Mouse (Mus musculus) liver, adult 2 months (tissue): ENCODE measurements at regions not wholly inside any gene's neighbourhood (a gene's known extent, or its start where the extent isn't known, plus 50 kb on each side); places are given as distances from the start of the nearest gene placed in this dataset.

Experiments used
- DNase-seq: peaks from one replicate; pipeline ENCODE4 v3.0.0-alpha.2; 2011; ENCODE audit warnings: low read depth, low spot score; ENCODE audit errors: extremely low read depth
- H3K27ac ChIP-seq: fragments of 200-500 bp; replicated peaks from 2 replicates; pipeline ENCODE4 v1.5.1; 2012; ENCODE audit warnings: low read depth, mild to moderate bottlenecking, control low read depth, inconsistent platforms, low read length; ENCODE audit not compliant: insufficient read depth
- H3K27me3 ChIP-seq: fragments of 200-500 bp; 2 replicates; pipeline ENCODE4 v1.6.1; 2012; ENCODE audit warnings: mild to moderate bottlenecking, moderate library complexity, low read length, inconsistent platforms; ENCODE audit not compliant: control insufficient read depth, insufficient read depth
- H3K36me3 ChIP-seq: fragments of 200-500 bp; 2 replicates; pipeline ENCODE4 v1.6.1; 2012; ENCODE audit warnings: low read length, inconsistent platforms; ENCODE audit not compliant: control insufficient read depth, insufficient read depth
- H3K4me1 ChIP-seq: fragments of 200-500 bp; 2 replicates; pipeline ENCODE4 v1.6.1; 2011; ENCODE audit warnings: low read length; ENCODE audit not compliant: control insufficient read depth, insufficient read depth
- H3K4me3 ChIP-seq: fragments of 200-500 bp; 2 replicates; pipeline ENCODE4 v1.5.1; 2011; ENCODE audit warnings: low read depth, mild to moderate bottlenecking, control low read depth, low read length, moderate library complexity; ENCODE audit not compliant: insufficient read depth
- H3K79me2 ChIP-seq: fragments of 200-500 bp; 2 replicates; pipeline ENCODE4 v1.6.1; 2012; ENCODE audit warnings: inconsistent platforms, mild to moderate bottlenecking, low read length, moderate library complexity; ENCODE audit not compliant: control insufficient read depth, insufficient read depth
- H3K9ac ChIP-seq: fragments of 200-500 bp; 2 replicates; pipeline ENCODE4 v1.6.1; 2012; ENCODE audit warnings: low read depth, mild to moderate bottlenecking, control low read depth, inconsistent platforms, low read length
- CTCF ChIP-seq: fragments of 200-500 bp; IDR thresholded peaks from 2 replicates; pipeline ENCODE4 v1.5.1; 2011; ENCODE audit warnings: low read depth, low read length, control low read depth
- POLR2A ChIP-seq: fragments of 200-500 bp; IDR thresholded peaks from 2 replicates; pipeline ENCODE4 v1.6.1; 2011; ENCODE audit warnings: low read length, control low read depth; ENCODE audit not compliant: insufficient read depth; ENCODE audit errors: extremely low read depth
- WGBS: fragments of 180-500 bp; shearing (Covaris S2); methylation state at CpG from one replicate; pipeline ENCODE4 v1.1.7; 2018; 5-methylcytosine and 5-hydroxymethylcytosine counted together

GRCm38 (mm10) chr13:63980012-63980691, 108.9 kb downstream of the Hsd17b3 start:
- TF ChIP-seq CTCF (no peak), POLR2A (no peak)
- WGBS, result 55% methylated on average over 7 of the region's 7 CpGs
- no peaks in the 10 kb centered on the region for H3K79me2 ChIP-seq

GRCm38 (mm10) chr13:63979581-63979980, 109.4 kb downstream of the Hsd17b3 start:
- no peak for DNase-seq
- H3K27ac ChIP-seq, result no peak overlapping the region
- H3K79me2 ChIP-seq, result no peaks in the 10 kb centered on the region
- H3K4me1 ChIP-seq, result no peaks in the 10 kb centered on the region
- no peaks in the 10 kb centered on the region for H3K27me3 ChIP-seq
- no peaks in the 10 kb centered on the region for H3K36me3 ChIP-seq
- H3K9ac ChIP-seq, result no peak overlapping the region
- 80% methylated on average over 1 of the region's 1 CpGs for WGBS
- TF ChIP-seq CTCF, result no peak
- TF ChIP-seq POLR2A, result no peak
- H3K4me3 ChIP-seq, result no peak overlapping the region

More at GRCm38 (mm10) chr13:63980012-63980691, 108.9 kb downstream of the Hsd17b3 start:
- H3K27me3 ChIP-seq, result no peaks in the 10 kb centered on the region
- no peak overlapping the region for H3K27ac ChIP-seq
- no peak overlapping the region for H3K9ac ChIP-seq
- H3K4me3 ChIP-seq, result no peak overlapping the region
- no peaks in the 10 kb centered on the region for H3K36me3 ChIP-seq
- no peak for DNase-seq
- no peaks in the 10 kb centered on the region for H3K4me1 ChIP-seq

DNA sequence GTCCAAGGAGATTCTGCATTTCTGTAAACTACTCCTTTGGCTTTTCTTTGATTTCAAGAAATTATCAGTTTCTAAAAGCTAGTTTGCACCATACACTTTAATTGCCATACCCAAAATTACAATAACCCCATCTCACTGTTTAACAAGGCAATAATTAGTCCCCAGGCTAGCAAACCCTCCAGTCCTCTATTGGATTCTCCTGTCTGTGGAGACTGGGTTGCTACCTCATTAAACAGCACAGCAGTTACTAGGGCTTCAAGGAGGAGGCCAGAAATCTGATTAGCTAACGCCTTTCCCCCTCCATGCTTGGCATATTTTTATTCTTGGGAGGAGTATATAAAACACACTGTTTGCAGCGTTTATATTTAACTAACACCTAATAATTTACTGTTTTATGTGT, 119.1 kb downstream of the Hsd17b3 start:
- Histone ChIP-seq H3K4me3 (no peak overlapping the region), H3K9ac (no peak overlapping the region), H3K27ac (no peak overlapping the region), H3K4me1 (no peaks in the 10 kb centered on the region), H3K79me2 (no peaks in the 10 kb centered on the region), H3K36me3 (no peaks in the 10 kb centered on the region), H3K27me3 (no peaks in the 10 kb centered on the region)
- WGBS, result 94% methylated on average over 2 of the region's 2 CpGs
- TF ChIP-seq POLR2A, result no peak
- no peak for TF ChIP-seq CTCF
- DNase-seq, result no peak

DNA sequence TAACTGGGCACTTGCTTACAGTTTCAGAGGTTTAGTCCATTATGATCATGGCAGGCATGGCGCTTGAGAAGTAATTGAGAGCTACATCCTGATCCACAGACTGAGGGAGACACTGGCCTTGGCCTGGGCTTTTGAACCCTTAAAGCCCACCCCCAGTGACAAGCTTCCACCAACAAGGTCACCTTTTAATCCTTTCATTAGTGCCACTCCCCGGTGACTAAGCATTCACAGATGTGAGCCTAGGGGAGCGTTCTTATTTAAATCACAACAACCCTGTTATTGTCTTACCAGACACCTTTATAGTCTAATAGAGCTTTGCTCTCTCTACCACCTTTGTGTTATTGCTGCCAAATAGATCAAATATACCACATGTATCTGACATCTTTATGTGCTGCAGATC, 120.4 kb downstream of the Hsd17b3 start:
- TF ChIP-seq CTCF (no peak), POLR2A (no peak)
- WGBS, result 93% methylated on average over 3 of the region's 3 CpGs

GRCm38 (mm10) chr13:63957098-63957497, 131.9 kb downstream of the Hsd17b3 start:
- Histone ChIP-seq H3K27me3 (no peaks in the 10 kb centered on the region), H3K9ac (no peak overlapping the region), H3K36me3 (no peaks in the 10 kb centered on the region), H3K4me1 (peaks cover 14% of the 10 kb centered on the region), H3K79me2 (no peaks in the 10 kb centered on the region), H3K4me3 (no peak overlapping the region), H3K27ac (peak overlapping the region; percentile 82)
- DNase-seq, result peak; percentile 93
- WGBS, result 17% methylated on average over 5 of the region's 5 CpGs
- TF ChIP-seq CTCF, result no peak
- TF ChIP-seq POLR2A, result no peak

More for the DNA sequence above, 120.4 kb downstream of the Hsd17b3 start:
- H3K4me3 ChIP-seq, result no peak overlapping the region
- no peaks in the 10 kb centered on the region for H3K79me2 ChIP-seq
- no peak overlapping the region for H3K27ac ChIP-seq
- H3K36me3 ChIP-seq, result no peaks in the 10 kb centered on the region
- H3K9ac ChIP-seq, result no peak overlapping the region
- no peaks in the 10 kb centered on the region for H3K4me1 ChIP-seq
- DNase-seq, result no peak
- H3K27me3 ChIP-seq, result no peaks in the 10 kb centered on the region

DNA sequence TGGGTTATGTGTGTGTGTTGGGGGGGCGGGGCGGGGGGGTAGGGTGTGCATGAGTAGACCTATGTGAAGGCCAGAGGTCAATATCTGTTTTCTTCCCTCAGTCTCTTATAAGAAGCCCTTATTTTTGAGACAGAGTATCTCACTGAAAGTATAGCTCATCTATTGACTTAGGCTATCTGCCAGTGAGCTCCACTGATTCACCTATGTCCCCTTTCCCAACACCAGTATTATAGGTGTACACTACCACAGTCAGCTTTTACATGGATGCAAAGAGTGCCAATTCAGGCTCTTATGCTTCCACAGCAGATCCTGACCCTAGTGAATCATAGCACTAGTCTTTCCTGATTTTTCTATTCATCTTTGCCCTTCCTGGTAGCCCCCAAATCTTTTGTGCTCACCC, 134.7 kb downstream of the Hsd17b3 start:
- H3K4me1 ChIP-seq, result peaks cover 30% of the 10 kb centered on the region
- no peak overlapping the region for H3K27ac ChIP-seq
- H3K27me3 ChIP-seq, result no peaks in the 10 kb centered on the region
- no peak overlapping the region for H3K4me3 ChIP-seq
- no peaks in the 10 kb centered on the region for H3K36me3 ChIP-seq
- DNase-seq, result peak; percentile 80
- no peak for TF ChIP-seq POLR2A
- TF ChIP-seq CTCF, result no peak
- no peaks in the 10 kb centered on the region for H3K79me2 ChIP-seq
- no peak overlapping the region for H3K9ac ChIP-seq
- 74% methylated on average over 2 of the region's 2 CpGs for WGBS
